Mouse (Mus musculus) hindlimb bud, embryonic 11.5 days (tissue): Measurements from ENCODE around the gene Tmem265.

Experiments used
- DNase-seq: peaks from one replicate; pipeline ENCODE4 v3.0.0-alpha.2; 2012; ENCODE audit warnings: low read depth, low spot score; ENCODE audit errors: extremely low spot score

The Tmem265 gene

DNA sequence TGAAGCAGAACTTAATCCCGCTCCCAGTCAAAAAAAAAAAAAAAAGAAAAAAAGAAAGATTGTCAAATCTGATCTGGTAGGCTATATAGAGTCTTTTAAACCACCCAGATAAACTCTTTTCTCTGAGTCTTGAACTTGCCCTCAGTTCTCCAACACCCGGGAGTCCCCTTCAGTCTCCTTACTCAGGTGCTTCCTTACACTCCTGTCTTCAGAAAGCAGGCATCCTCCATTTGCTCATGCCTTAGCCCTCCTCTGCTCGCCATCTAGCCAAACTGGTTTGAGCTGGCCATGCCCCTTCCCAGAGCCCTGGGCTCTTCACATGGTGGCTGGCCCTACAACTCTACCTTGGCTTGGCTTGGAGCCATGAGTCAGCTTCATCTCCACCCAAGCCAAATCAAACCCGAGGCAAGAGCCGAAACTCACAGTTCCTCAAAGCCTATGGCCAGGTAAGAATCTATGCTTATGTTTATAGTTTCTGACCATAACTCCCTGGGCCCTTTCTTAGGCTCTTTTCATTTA is at the start of gene Tmem265:
Tmem265 (plus strand) TSS at position 51 of the 519 bp plus-strand sequence.
- no peak for DNase-seq

GRCm38 (mm10) chr7:127511808-127512230 is 49.4 kb upstream of the Tmem265 start, which contains the start of gene Srcap:
Gene Srcap (plus strand): TSS chr7:127511983.
- no peak for DNase-seq

GRCm38 (mm10) chr7:127512231-127513015 is 48.8 kb upstream of the Tmem265 start:
- DNase-seq = no peak

DNA sequence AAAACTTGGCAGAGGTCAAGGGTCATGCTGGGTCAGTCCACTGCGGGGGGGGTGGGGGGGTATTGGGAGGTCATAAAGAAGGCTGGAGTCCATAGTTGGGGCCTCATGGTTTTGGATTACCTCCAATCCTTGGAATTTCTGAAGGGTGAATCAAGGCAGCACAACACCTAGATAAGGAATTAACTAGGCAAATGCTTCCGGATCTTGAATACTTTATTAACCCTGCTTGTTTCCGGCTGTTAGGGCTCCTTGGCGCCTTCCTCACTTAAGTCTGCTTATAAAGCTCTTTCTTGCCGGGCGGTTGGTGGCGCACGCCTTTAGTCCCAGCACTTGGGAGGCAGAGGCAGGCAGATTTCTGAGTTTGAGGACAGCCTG is 48.2 kb upstream of the Tmem265 start:
- no peak for DNase-seq

GRCm38 (mm10) chr7:127513781-127514180 is 47.4 kb upstream of the Tmem265 start:
- no peak for DNase-seq

DNA sequence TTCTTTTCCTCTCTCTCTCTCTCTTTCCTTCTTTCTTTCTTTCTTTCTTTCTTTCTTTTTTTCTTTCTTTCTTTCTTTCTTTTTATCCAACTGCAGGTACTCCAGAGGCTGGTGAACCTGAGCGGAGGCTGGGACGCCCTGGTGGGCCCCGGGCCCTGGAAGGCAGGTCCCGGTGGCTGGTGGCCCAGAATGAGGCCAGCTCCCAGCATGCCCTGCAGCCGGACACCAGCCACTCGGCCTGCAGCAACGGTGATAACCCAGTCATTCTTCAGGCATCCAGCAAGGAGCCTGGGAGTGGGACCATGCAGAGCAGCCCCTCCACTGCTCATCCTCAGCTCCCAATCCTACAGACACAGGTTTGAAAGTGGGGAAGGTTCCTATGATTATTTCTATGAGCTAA is 45.3 kb upstream of the Tmem265 start:
- DNase-seq = no peak

- no peak for DNase-seq
Observed at GRCm38 (mm10) chr7:127516344-127516743, 44.8 kb upstream of the Tmem265 start.

GRCm38 (mm10) chr7:127519284-127519683 is 41.9 kb upstream of the Tmem265 start, which contains the start of gene Gm42715:
Gene Gm42715 (plus strand): TSS chr7:127519584.
- no peak for DNase-seq

GRCm38 (mm10) chr7:127541671-127542070 is 19.5 kb upstream of the Tmem265 start:
- DNase-seq = no peak

GRCm38 (mm10) chr7:127549116-127549835 is 11.9 kb upstream of the Tmem265 start:
- no peak for DNase-seq

GRCm38 (mm10) chr7:127551558-127551957 is 9.6 kb upstream of the Tmem265 start:
- no peak for DNase-seq

GRCm38 (mm10) chr7:127560580-127560979 is 610 bp upstream of the Tmem265 start:
- no peak for DNase-seq

DNA sequence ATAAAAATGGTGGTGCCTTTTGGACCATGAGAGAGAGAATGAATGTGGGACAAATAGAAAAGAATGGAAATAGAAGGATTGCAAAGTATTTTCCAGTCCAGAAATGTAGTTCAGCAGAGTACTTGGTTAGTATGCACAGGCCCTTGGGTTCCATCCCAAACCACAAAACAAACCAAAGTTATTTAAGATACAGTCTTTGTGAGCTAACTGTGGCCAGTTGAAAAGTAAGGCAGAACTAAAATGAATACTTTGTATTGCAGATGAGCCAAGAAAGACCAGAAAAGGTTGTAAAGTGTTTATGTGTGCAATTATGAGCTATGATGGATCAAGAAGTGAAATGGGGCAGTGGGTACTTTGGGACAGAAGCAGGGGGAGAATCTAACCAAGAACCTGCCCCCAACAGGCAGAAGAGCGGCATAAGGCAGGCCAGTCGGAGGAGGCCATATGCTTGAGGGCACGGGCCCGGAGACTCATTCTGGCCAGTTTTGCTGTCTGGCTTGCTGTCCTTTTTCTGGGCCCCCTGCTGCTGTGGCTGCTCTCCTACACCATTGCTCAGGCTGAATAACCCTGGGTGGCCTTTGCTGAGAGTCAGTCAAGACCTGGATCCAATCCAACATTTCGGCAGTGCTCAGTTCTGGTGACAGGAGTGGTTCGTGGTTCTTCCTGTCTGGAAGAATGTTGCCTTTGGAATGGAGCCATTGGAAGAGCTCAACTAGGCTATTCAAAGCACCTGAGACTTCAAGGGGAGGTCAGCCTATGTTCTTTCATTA is 3.4 kb downstream of the Tmem265 start:
- DNase-seq = no peak

DNA sequence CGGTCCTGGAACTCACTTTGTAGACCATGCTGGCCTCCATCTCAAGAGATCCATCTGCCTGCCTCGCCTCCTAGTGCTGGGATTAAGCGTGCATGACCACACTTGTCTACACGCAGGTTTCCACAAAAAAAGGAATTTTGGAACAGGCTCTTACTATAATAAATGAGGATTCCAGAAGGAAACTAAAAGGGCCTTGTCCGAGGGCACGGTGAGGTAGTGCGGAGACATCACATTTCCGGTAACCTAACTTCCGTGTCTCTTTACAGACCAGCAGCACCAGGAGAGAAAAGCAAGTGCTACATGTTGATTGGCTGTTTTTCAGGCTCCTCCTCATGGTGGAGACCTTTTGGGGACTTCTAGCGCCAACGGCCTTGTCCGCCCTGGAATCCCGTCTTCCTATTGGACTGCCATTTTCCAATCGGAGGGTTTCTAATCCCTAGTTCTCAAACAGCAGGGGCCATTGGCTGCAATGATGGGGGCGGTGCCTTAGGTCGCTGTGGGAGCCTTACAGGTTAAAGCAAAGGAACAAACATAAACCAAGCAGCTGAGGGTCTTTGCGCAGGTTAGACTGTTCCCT is 11.8 kb downstream of the Tmem265 start, which contains the start of gene Phkg2:
Phkg2 (plus strand) TSS at position 446 of the 577 bp plus-strand sequence.
- peak; percentile 94 for DNase-seq

DNA sequence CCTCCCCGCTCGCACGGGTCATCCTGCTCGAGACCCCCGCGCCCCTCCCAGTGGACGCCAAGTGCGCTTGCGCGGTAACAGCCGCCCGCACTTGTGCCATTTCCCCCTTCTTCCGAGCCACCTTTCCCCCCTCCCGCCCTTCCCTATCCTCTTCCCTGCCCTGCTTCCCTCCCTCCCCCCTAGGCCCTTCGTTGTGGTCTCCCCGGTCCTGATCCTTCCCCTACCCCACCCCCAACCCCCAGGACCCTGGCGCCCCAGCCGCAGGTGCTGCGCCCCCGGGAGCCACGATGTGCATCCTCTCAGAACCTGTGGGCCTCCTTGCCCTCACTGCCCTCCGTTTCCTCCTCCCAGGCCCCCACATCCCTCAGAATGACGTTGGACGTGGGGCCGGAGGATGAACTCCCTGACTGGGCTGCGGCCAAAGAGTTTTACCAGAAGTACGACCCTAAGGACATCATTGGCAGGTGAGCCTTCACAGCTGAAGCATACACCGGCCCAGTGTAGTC is 12.4 kb downstream of the Tmem265 start:
- DNase-seq = no peak

DNA sequence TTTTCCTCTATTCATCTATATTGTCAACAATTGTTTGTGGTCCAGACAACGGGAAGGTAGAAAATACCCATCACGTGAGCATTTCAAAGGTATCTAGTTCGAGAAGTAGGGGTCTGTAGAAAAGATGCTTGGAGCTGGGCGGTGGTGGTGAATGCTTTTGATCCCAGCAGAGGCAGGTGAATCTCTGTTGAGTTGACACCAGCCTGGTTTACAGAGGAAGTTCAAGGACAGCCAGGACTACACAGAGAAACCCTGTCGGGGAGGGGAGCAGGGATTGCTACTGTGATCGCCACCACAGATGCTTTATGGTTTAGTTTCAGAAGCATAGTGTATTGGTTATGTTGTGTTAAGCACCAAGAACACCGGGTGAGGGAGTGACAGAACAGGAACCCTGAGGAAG is 12.9 kb downstream of the Tmem265 start:
- no peak for DNase-seq

DNA sequence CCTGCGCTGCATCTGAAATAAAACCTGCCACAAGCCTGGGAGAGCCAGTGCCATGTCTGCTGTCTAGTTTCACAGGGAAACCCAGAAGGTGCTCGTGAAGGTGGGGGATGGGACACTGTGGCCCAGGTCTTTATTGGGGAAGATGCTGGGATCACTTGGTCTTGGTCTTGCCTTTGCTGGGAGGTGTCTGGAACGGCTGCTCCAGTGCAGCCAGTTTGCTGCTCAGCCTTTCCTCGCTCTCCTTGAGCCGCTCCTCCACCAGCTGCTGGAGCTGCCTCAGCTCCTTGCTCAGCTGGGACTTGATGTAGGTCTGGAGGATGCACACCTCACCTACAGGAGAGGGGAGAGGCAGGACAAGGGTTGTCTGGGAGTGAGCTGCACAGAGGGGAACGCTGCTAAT is 22.1 kb downstream of the Tmem265 start:
- DNase-seq = no peak

DNA sequence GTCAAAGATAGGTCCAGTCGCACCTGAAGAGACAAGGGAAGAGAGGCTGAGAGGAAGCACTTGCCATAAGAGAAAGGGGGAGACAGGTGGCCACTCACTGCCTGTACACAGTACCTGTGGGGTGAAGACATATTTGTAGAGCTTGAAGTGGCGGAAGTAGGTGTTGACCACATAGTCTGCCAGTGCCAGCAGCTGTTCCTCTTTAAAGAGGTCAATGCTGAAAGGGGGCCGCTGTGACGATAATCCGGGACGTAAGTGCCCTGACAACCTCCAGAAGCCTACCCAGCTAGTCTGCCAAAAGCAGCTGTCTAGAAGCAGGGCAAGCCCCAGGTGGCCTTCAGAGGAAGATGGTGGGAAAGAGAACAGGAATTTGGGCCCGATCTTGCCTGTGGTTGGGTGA is 23.8 kb downstream of the Tmem265 start:
- DNase-seq = no peak

DNA sequence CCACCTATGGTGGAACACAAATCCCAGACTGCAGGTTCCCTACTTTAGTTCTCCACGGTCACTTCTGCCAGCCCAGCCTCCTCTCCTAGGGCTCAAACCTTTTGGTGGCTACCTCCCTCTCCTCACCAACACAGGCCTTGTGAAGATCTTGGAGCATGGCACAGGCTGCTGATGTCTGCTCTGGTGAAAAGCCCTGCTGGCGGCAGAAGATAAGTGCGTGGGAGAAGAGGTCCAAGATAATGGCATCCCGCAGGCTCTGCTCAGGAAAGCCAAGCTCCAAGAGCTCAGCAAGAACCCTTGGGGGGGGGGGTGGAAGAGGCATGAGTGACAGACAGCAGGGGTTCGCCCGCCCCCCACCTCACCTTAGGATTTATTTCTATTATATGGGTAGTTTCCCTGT is 25.0 kb downstream of the Tmem265 start:
- DNase-seq = no peak

- no peak for DNase-seq
Observed at GRCm38 (mm10) chr7:127587196-127587595, 26.0 kb downstream of the Tmem265 start.
